Mouse (Mus musculus): ENCODE measurements around the gene Apon.

GRCm38 (mm10) chr10:128259946-128260345 is 6.0 kb downstream of the Apon start:
- TF ChIP-seq CTCF (IDR thresholded peaks at IDR 0.05; ENCODE audit: low read depth) (no peak), EP300 (optimal IDR thresholded peaks at IDR 0.05) (no peak)

Measured in stomach, postnatal 0 days (tissue).